Mouse (Mus musculus) heart, adult 2 months (tissue): ENCODE measurements around the gene Gch1.

Source experiments
- EP300 ChIP-seq: fragments of 200-500 bp; IDR thresholded peaks from 2 replicates; pipeline ENCODE4 v1.6.1; 2011; ENCODE audit warnings: low read depth, low read length, control low read depth; ENCODE audit not compliant: insufficient read depth
- POLR2A ChIP-seq: fragments of 200-500 bp; IDR thresholded peaks from 2 replicates; pipeline ENCODE4 v1.6.1; 2011; ENCODE audit warnings: mild to moderate bottlenecking, low read depth, low read length, control low read depth; ENCODE audit not compliant: insufficient read depth

GRCm38 (mm10) chr14:47189635-47189955 is 382 bp upstream of the Gch1 start:
- TF ChIP-seq POLR2A (no peak), EP300 (no peak)
